Mouse (Mus musculus) hindbrain, embryonic 14.5 days (tissue): ENCODE results near the gene Dtx2. TPM values are rescaled to one million over a fixed set of nuclear protein-coding genes. Genes with fewer than 3 reads are reported as not detected.
"Not testable (repeated sequence)": the region's sequence is repeated elsewhere in the genome, so short reads cannot be mapped to it uniquely, and the experiment has no call there.

ENCODE experiments used
- ATAC-seq: fragments of 200-750 bp; cut with Nextera tagmentation; 2 replicates; pipeline ENCODE4 v1.8.0; 2017; ENCODE audit warnings: moderate number of reproducible peaks, mild to moderate bottlenecking, moderate TSS enrichment, moderate library complexity; ENCODE audit not compliant: low FRiP score
- DNase-seq: peaks from one replicate; pipeline ENCODE4 v3.0.0-alpha.2; 2015; ENCODE audit warnings: low spot score
- H3K27ac ChIP-seq: fragments of 300-500 bp; sonication (generic); 2 replicates; pipeline ENCODE4 v1.5.1; 2014; ENCODE audit warnings: mild to moderate bottlenecking, moderate library complexity
- H3K27me3 ChIP-seq: fragments of 300-500 bp; sonication (generic); 2 replicates; pipeline ENCODE4 v1.6.1; 2014; ENCODE audit warnings: mild to moderate bottlenecking, low read length, mixed read lengths; ENCODE audit not compliant: control insufficient read depth, insufficient read depth
- H3K36me3 ChIP-seq: fragments of 300-500 bp; sonication (generic); replicated peaks from 2 replicates; pipeline ENCODE4 v1.6.1; 2014; ENCODE audit not compliant: control insufficient read depth, insufficient read depth
- H3K4me1 ChIP-seq: fragments of 300-500 bp; sonication (generic); replicated peaks from 2 replicates; pipeline ENCODE4 v1.6.1; 2014; ENCODE audit warnings: antibody characterized with exemption, low read length, mixed read lengths; ENCODE audit not compliant: control insufficient read depth, insufficient read depth
- H3K4me2 ChIP-seq: fragments of 300-500 bp; sonication (generic); replicated peaks from 2 replicates; pipeline ENCODE4 v1.6.1; 2014; ENCODE audit warnings: mild to moderate bottlenecking, moderate library complexity
- H3K4me3 ChIP-seq: fragments of 300-500 bp; sonication (generic); replicated peaks from 2 replicates; pipeline ENCODE4 v1.5.1; 2014; ENCODE audit warnings: mild to moderate bottlenecking, low read length
- H3K9ac ChIP-seq: fragments of 300-500 bp; sonication (generic); 2 replicates; pipeline ENCODE4 v1.6.1; 2014
- H3K9me3 ChIP-seq: fragments of 300-500 bp; sonication (generic); 2 replicates; pipeline ENCODE4 v1.6.1; 2016; ENCODE audit warnings: low read length; ENCODE audit not compliant: control insufficient read depth
- WGBS: fragments of 180-500 bp; shearing (Covaris S2); extraction: QIAGEN DNeasy Blood & Tissue Kit; methylation state at CpG from one replicate; pipeline ENCODE4 v1.1.7; 2014; 5-methylcytosine and 5-hydroxymethylcytosine counted together
- polyA plus RNA-seq: library from polyadenylated mRNA; unstranded; fragments of >200 nt; fragmentation: Nextera tagmentation; extraction: Ambion mirVana; gene quantifications from 2 replicates; pipeline ENCODE4 v1.2.1, GENCODE M21; 2014

Dtx2 gene
- polyA plus RNA-seq, 1 experiment from 2014 or later: 23.1 TPM

GRCm38 (mm10) chr5:136048541-136048940 lies 53.9 kb downstream of the Dtx2 start:
- H3K4me2 ChIP-seq, H3K9ac ChIP-seq, H3K27ac ChIP-seq, H3K27me3 ChIP-seq, H3K36me3 ChIP-seq, H3K9me3 ChIP-seq, H3K4me3 ChIP-seq, H3K4me1 ChIP-seq, ATAC-seq, DNase-seq: not testable (repeated sequence)

- no peak overlapping the region for H3K4me2 ChIP-seq
- WGBS: 53% methylated on average over 6 of the region's 6 CpGs
- no peak overlapping the region for H3K4me3 ChIP-seq
- no peaks in the 10 kb centered on the region for H3K9me3 ChIP-seq
- H3K27ac ChIP-seq: no peak overlapping the region
- 0 out of 2 replicates have a peak, but pooled peaks cover 5% of the 10 kb centered on the region for H3K4me1 ChIP-seq
- no peaks in the 10 kb centered on the region for H3K36me3 ChIP-seq
- DNase-seq: no peak
- H3K9ac ChIP-seq: no peak overlapping the region
- ATAC-seq: no peak
- no peaks in the 10 kb centered on the region for H3K27me3 ChIP-seq
Measured at GRCm38 (mm10) chr5:136049926-136050325, 55.3 kb downstream of the Dtx2 start.

- DNase-seq (peak; percentile 69), ATAC-seq (peak; percentile 77)
- H3K9me3 ChIP-seq: no peaks in the 10 kb centered on the region
- WGBS: 8% methylated on average over 10 of the region's 10 CpGs
- H3K4me2 ChIP-seq: no peak overlapping the region
- H3K27ac ChIP-seq: peak overlapping the region; percentile 48; the same call in 1 of the 2 replicates
- no peaks in the 10 kb centered on the region for H3K27me3 ChIP-seq
- no peak overlapping the region for H3K9ac ChIP-seq
- no peak overlapping the region for H3K4me3 ChIP-seq
- H3K4me1 ChIP-seq: 0 out of 2 replicates have a peak, but pooled peaks cover 5% of the 10 kb centered on the region
- no peaks in the 10 kb centered on the region for H3K36me3 ChIP-seq
Measured at GRCm38 (mm10) chr5:136051231-136052085, 56.9 kb downstream of the Dtx2 start.

- DNase-seq: no peak
- 84% methylated on average over 8 of the region's 8 CpGs for WGBS
- no peaks in the 10 kb centered on the region for H3K9me3 ChIP-seq
Measured at GRCm38 (mm10) chr5:136052861-136053655, 58.5 kb downstream of the Dtx2 start.

GRCm38 (mm10) chr5:136054301-136055077 lies 59.9 kb downstream of the Dtx2 start, which contains the start of gene Upk3bl:
Gene Upk3bl (plus strand): TSS chr5:136054492.
- Histone ChIP-seq H3K4me2 (no peak within 1 kb of the TSS), H3K9ac (no peak within 1 kb of the TSS), H3K36me3 (no peaks in the 10 kb centered on the region), H3K4me3 (no peak within 1 kb of the TSS), H3K27ac (no peak within 1 kb of the TSS), H3K4me1 (0 out of 2 replicates have a peak, but pooled peaks cover 5% of the 10 kb centered on the region), H3K9me3 (no peaks in the 10 kb centered on the region), H3K27me3 (no peaks in the 10 kb centered on the region)
- 95% methylated on average over 11 of the region's 11 CpGs for WGBS
- ATAC-seq (no peak), DNase-seq (no peak)

More at GRCm38 (mm10) chr5:136052861-136053655, 58.5 kb downstream of the Dtx2 start:
- no peak for ATAC-seq
- Histone ChIP-seq H3K27ac (no peak overlapping the region), H3K27me3 (no peaks in the 10 kb centered on the region), H3K9ac (no peak overlapping the region), H3K4me2 (no peak overlapping the region), H3K36me3 (no peaks in the 10 kb centered on the region), H3K4me1 (0 out of 2 replicates have a peak, but pooled peaks cover 5% of the 10 kb centered on the region), H3K4me3 (no peak overlapping the region)

GRCm38 (mm10) chr5:136056062-136056461 lies 61.5 kb downstream of the Dtx2 start:
- Histone ChIP-seq H3K4me2 (no peak overlapping the region), H3K9ac (no peak overlapping the region), H3K4me1 (0 out of 2 replicates have a peak, but pooled peaks cover 4% of the 10 kb centered on the region), H3K27me3 (no peaks in the 10 kb centered on the region), H3K27ac (no peak overlapping the region), H3K9me3 (no peaks in the 10 kb centered on the region), H3K4me3 (no peak overlapping the region), H3K36me3 (no peaks in the 10 kb centered on the region)
- DNase-seq (no peak), ATAC-seq (no peak)
- 43% methylated on average over 4 of the region's 4 CpGs for WGBS

- no peaks in the 10 kb centered on the region for H3K4me1 ChIP-seq
- no peak overlapping the region for H3K4me2 ChIP-seq
- H3K36me3 ChIP-seq: no peaks in the 10 kb centered on the region
- no peak for ATAC-seq
- no peak overlapping the region for H3K4me3 ChIP-seq
- no peak overlapping the region for H3K27ac ChIP-seq
- DNase-seq: no peak
- no peaks in the 10 kb centered on the region for H3K9me3 ChIP-seq
- H3K27me3 ChIP-seq: no peaks in the 10 kb centered on the region
- WGBS: 35% methylated on average over 8 of the region's 8 CpGs
- H3K9ac ChIP-seq: no peak overlapping the region
Measured at GRCm38 (mm10) chr5:136057085-136057484, 62.5 kb downstream of the Dtx2 start.

GRCm38 (mm10) chr5:136061567-136061966 lies 67.0 kb downstream of the Dtx2 start:
- Histone ChIP-seq H3K4me3 (no peak overlapping the region), H3K9me3 (no peaks in the 10 kb centered on the region), H3K4me1 (no peaks in the 10 kb centered on the region), H3K9ac (no peak overlapping the region), H3K27me3 (no peaks in the 10 kb centered on the region), H3K27ac (no peak overlapping the region), H3K4me2 (no peak overlapping the region), H3K36me3 (no peaks in the 10 kb centered on the region)
- peak; percentile 67 for DNase-seq
- no peak for ATAC-seq
- WGBS: 13% methylated on average over 12 of the region's 12 CpGs
